Mouse (Mus musculus): Measurements from ENCODE around the gene Rhobtb1. TPM values are rescaled to one million over a fixed set of nuclear protein-coding genes. Genes with fewer than 3 reads are reported as not detected.

The Rhobtb1 gene
- polyA plus RNA-seq, 1 experiment from 2014 or later, result 33.2 TPM

GRCm38 (mm10) chr10:69190434-69191160 lies 39.4 kb downstream of the Rhobtb1 start:
- Histone ChIP-seq H3K9me3 (replicated peaks; ENCODE audit: control insufficient read depth, low read length) (no peaks in the 10 kb centered on the region), H3K27me3 (ENCODE audit: control insufficient read depth, insufficient read depth, low read length) (no peaks in the 10 kb centered on the region), H3K36me3 (ENCODE audit: control insufficient read depth, insufficient read depth, low read length) (no peaks in the 10 kb centered on the region), H3K4me1 (ENCODE audit: control insufficient read depth, insufficient read depth, low read length) (peaks cover 6% of the 10 kb centered on the region; the same call in 1 of the 2 replicates), H3K27ac (ENCODE audit: low read length) (no peak overlapping the region), H3K4me3 (replicated peaks; ENCODE audit: low read length) (no peak overlapping the region), H3K9ac (ENCODE audit: low read length) (no peak overlapping the region), H3K4me2 (ENCODE audit: low read depth, low read length) (no peak overlapping the region)
- WGBS, result 55% methylated on average over 10 of the region's 10 CpGs
- no peak for ATAC-seq (ENCODE audit: insufficient read depth, low FRiP score)

- 94% methylated on average over 5 of the region's 5 CpGs for WGBS
- no peak for ATAC-seq (ENCODE audit: insufficient read depth, low FRiP score)
- no peaks in the 10 kb centered on the region for H3K27me3 ChIP-seq (ENCODE audit: control insufficient read depth, insufficient read depth, low read length)
Observed at GRCm38 (mm10) chr10:69192266-69192665, 41.0 kb downstream of the Rhobtb1 start.

GRCm38 (mm10) chr10:69193721-69194120 lies 42.5 kb downstream of the Rhobtb1 start:
- no peaks in the 10 kb centered on the region for H3K4me1 ChIP-seq (ENCODE audit: control insufficient read depth, insufficient read depth, low read length)
- WGBS, result 85% methylated on average over 10 of the region's 10 CpGs

More at GRCm38 (mm10) chr10:69192266-69192665, 41.0 kb downstream of the Rhobtb1 start:
- no peak overlapping the region for H3K4me3 ChIP-seq (replicated peaks; ENCODE audit: low read length)
- H3K9me3 ChIP-seq (replicated peaks; ENCODE audit: control insufficient read depth, low read length), result no peaks in the 10 kb centered on the region
- H3K36me3 ChIP-seq (ENCODE audit: control insufficient read depth, insufficient read depth, low read length), result no peaks in the 10 kb centered on the region
- no peaks in the 10 kb centered on the region for H3K4me1 ChIP-seq (ENCODE audit: control insufficient read depth, insufficient read depth, low read length)
- H3K9ac ChIP-seq (ENCODE audit: low read length), result no peak overlapping the region
- no peak overlapping the region for H3K27ac ChIP-seq (ENCODE audit: low read length)
- H3K4me2 ChIP-seq (ENCODE audit: low read depth, low read length), result no peak overlapping the region

GRCm38 (mm10) chr10:69204677-69205400 lies 53.6 kb downstream of the Rhobtb1 start:
- 45% methylated on average over 8 of the region's 8 CpGs for WGBS
- H3K27ac ChIP-seq (ENCODE audit: low read length), result no peak overlapping the region
- no peaks in the 10 kb centered on the region for H3K27me3 ChIP-seq (ENCODE audit: control insufficient read depth, insufficient read depth, low read length)
- H3K9ac ChIP-seq (ENCODE audit: low read length), result no peak overlapping the region
- H3K36me3 ChIP-seq (ENCODE audit: control insufficient read depth, insufficient read depth, low read length), result peaks cover 6% of the 10 kb centered on the region; the same call in 1 of the 2 replicates
- ATAC-seq (ENCODE audit: insufficient read depth, low FRiP score), result no peak
- no peak overlapping the region for H3K4me2 ChIP-seq (ENCODE audit: low read depth, low read length)
- no peak overlapping the region for H3K4me3 ChIP-seq (replicated peaks; ENCODE audit: low read length)
- peaks cover 3% of the 10 kb centered on the region; the same call in 1 of the 2 replicates for H3K9me3 ChIP-seq (replicated peaks; ENCODE audit: control insufficient read depth, low read length)
- H3K4me1 ChIP-seq (ENCODE audit: control insufficient read depth, insufficient read depth, low read length), result no peaks in the 10 kb centered on the region

More at GRCm38 (mm10) chr10:69193721-69194120, 42.5 kb downstream of the Rhobtb1 start:
- no peak for ATAC-seq (ENCODE audit: insufficient read depth, low FRiP score)
- H3K4me3 ChIP-seq (replicated peaks; ENCODE audit: low read length), result no peak overlapping the region
- H3K4me2 ChIP-seq (ENCODE audit: low read depth, low read length), result no peak overlapping the region
- no peak overlapping the region for H3K9ac ChIP-seq (ENCODE audit: low read length)
- H3K27me3 ChIP-seq (ENCODE audit: control insufficient read depth, insufficient read depth, low read length), result no peaks in the 10 kb centered on the region
- no peak overlapping the region for H3K27ac ChIP-seq (ENCODE audit: low read length)
- no peaks in the 10 kb centered on the region for H3K36me3 ChIP-seq (ENCODE audit: control insufficient read depth, insufficient read depth, low read length)
- no peaks in the 10 kb centered on the region for H3K9me3 ChIP-seq (replicated peaks; ENCODE audit: control insufficient read depth, low read length)

GRCm38 (mm10) chr10:69206081-69206480 lies 54.8 kb downstream of the Rhobtb1 start:
- Histone ChIP-seq H3K4me1 (ENCODE audit: control insufficient read depth, insufficient read depth, low read length) (peaks cover 3% of the 10 kb centered on the region; the same call in 1 of the 2 replicates), H3K27ac (ENCODE audit: low read length) (no peak overlapping the region), H3K9ac (ENCODE audit: low read length) (no peak overlapping the region), H3K4me2 (ENCODE audit: low read depth, low read length) (no peak overlapping the region), H3K36me3 (ENCODE audit: control insufficient read depth, insufficient read depth, low read length) (peaks cover 10% of the 10 kb centered on the region; the same call in 1 of the 2 replicates), H3K9me3 (replicated peaks; ENCODE audit: control insufficient read depth, low read length) (peaks cover 3% of the 10 kb centered on the region; the same call in 1 of the 2 replicates), H3K4me3 (replicated peaks; ENCODE audit: low read length) (no peak overlapping the region), H3K27me3 (ENCODE audit: control insufficient read depth, insufficient read depth, low read length) (no peaks in the 10 kb centered on the region)
- 76% methylated on average over 6 of the region's 6 CpGs for whole genome bisulfite sequencing
- no peak for ATAC-seq (ENCODE audit: insufficient read depth, low FRiP score)

GRCm38 (mm10) chr10:69207481-69207880 lies 56.2 kb downstream of the Rhobtb1 start:
- no peaks in the 10 kb centered on the region for H3K27me3 ChIP-seq (ENCODE audit: control insufficient read depth, insufficient read depth, low read length)
- no peak for ATAC-seq (ENCODE audit: insufficient read depth, low FRiP score)

GRCm38 (mm10) chr10:69207981-69208630 lies 56.9 kb downstream of the Rhobtb1 start:
- no peak overlapping the region for H3K9ac ChIP-seq (ENCODE audit: low read length)
- peaks cover 10% of the 10 kb centered on the region; the same call in 1 of the 2 replicates for H3K36me3 ChIP-seq (ENCODE audit: control insufficient read depth, insufficient read depth, low read length)
- no peak overlapping the region for H3K4me3 ChIP-seq (replicated peaks; ENCODE audit: low read length)
- no peak overlapping the region for H3K27ac ChIP-seq (ENCODE audit: low read length)
- peaks cover 10% of the 10 kb centered on the region; the same call in 1 of the 2 replicates for H3K4me1 ChIP-seq (ENCODE audit: control insufficient read depth, insufficient read depth, low read length)
- no peak overlapping the region for H3K4me2 ChIP-seq (ENCODE audit: low read depth, low read length)
- H3K27me3 ChIP-seq (ENCODE audit: control insufficient read depth, insufficient read depth, low read length), result no peaks in the 10 kb centered on the region
- H3K9me3 ChIP-seq (replicated peaks; ENCODE audit: control insufficient read depth, low read length), result peaks cover 3% of the 10 kb centered on the region; the same call in 1 of the 2 replicates
- WGBS, result 81% methylated on average over 15 of the region's 15 CpGs
- ATAC-seq (ENCODE audit: insufficient read depth, low FRiP score), result no peak

More at GRCm38 (mm10) chr10:69207481-69207880, 56.2 kb downstream of the Rhobtb1 start:
- 83% methylated on average over 7 of the region's 7 CpGs for WGBS
- Histone ChIP-seq H3K4me1 (ENCODE audit: control insufficient read depth, insufficient read depth, low read length) (peaks cover 10% of the 10 kb centered on the region; the same call in 1 of the 2 replicates), H3K36me3 (ENCODE audit: control insufficient read depth, insufficient read depth, low read length) (peaks cover 10% of the 10 kb centered on the region; the same call in 1 of the 2 replicates), H3K9me3 (replicated peaks; ENCODE audit: control insufficient read depth, low read length) (peaks cover 3% of the 10 kb centered on the region; the same call in 1 of the 2 replicates), H3K4me3 (replicated peaks; ENCODE audit: low read length) (no peak overlapping the region), H3K27ac (ENCODE audit: low read length) (no peak overlapping the region), H3K4me2 (ENCODE audit: low read depth, low read length) (no peak overlapping the region), H3K9ac (ENCODE audit: low read length) (no peak overlapping the region)

- Histone ChIP-seq H3K4me2 (ENCODE audit: low read depth, low read length) (no peak overlapping the region), H3K4me1 (ENCODE audit: control insufficient read depth, insufficient read depth, low read length) (peaks cover 10% of the 10 kb centered on the region; the same call in 1 of the 2 replicates), H3K36me3 (ENCODE audit: control insufficient read depth, insufficient read depth, low read length) (peaks cover 10% of the 10 kb centered on the region; the same call in 1 of the 2 replicates), H3K9ac (ENCODE audit: low read length) (no peak overlapping the region), H3K27ac (ENCODE audit: low read length) (no peak overlapping the region), H3K4me3 (replicated peaks; ENCODE audit: low read length) (no peak overlapping the region), H3K9me3 (replicated peaks; ENCODE audit: control insufficient read depth, low read length) (peaks cover 3% of the 10 kb centered on the region; the same call in 1 of the 2 replicates), H3K27me3 (ENCODE audit: control insufficient read depth, insufficient read depth, low read length) (no peaks in the 10 kb centered on the region)
- no peak for ATAC-seq (ENCODE audit: insufficient read depth, low FRiP score)
- WGBS, result 94% methylated on average over 3 of the region's 3 CpGs
Observed at GRCm38 (mm10) chr10:69208705-69209104, 57.5 kb downstream of the Rhobtb1 start.

Measured in stomach, embryonic 16.5 days (tissue).